Mouse (Mus musculus) hindbrain, embryonic 16.5 days (tissue): ENCODE measurements at regions not wholly inside any gene's neighbourhood (a gene's known extent, or its start where the extent isn't known, plus 50 kb on each side); places are given as distances from the start of the nearest gene placed in this dataset.

Experiments
- ATAC-seq: fragments of 200-750 bp; cut with Nextera tagmentation; 2 replicates; pipeline ENCODE4 v1.8.0; 2017; ENCODE audit warnings: moderate TSS enrichment, moderate library complexity
- H3K27ac ChIP-seq: fragments of 300-500 bp; sonication (generic); 2 replicates; pipeline ENCODE4 v1.5.1; 2014; ENCODE audit warnings: low read depth, mild to moderate bottlenecking, control low read depth, low read length, moderate library complexity
- H3K27me3 ChIP-seq: fragments of 300-500 bp; sonication (generic); replicated peaks from 2 replicates; pipeline ENCODE4 v1.6.1; 2014; ENCODE audit warnings: low read length; ENCODE audit not compliant: control insufficient read depth, insufficient read depth
- H3K36me3 ChIP-seq: fragments of 300-500 bp; sonication (generic); 2 replicates; pipeline ENCODE4 v1.6.1; 2014; ENCODE audit warnings: mild to moderate bottlenecking, low read length, moderate library complexity, mixed read lengths; ENCODE audit not compliant: control insufficient read depth, insufficient read depth
- H3K4me1 ChIP-seq: fragments of 300-500 bp; sonication (generic); 2 replicates; pipeline ENCODE4 v1.6.1; 2014; ENCODE audit warnings: low read depth, low read length; ENCODE audit not compliant: control insufficient read depth, insufficient read depth
- H3K4me2 ChIP-seq: fragments of 300-500 bp; sonication (generic); 2 replicates; pipeline ENCODE4 v1.6.1; 2014; ENCODE audit warnings: mild to moderate bottlenecking, low read length, control low read depth, moderate library complexity
- H3K4me3 ChIP-seq: fragments of 300-500 bp; sonication (generic); 2 replicates; pipeline ENCODE4 v1.5.1; 2014; ENCODE audit warnings: mild to moderate bottlenecking, low read length, control low read depth, moderate library complexity
- H3K9ac ChIP-seq: fragments of 300-500 bp; sonication (generic); 2 replicates; pipeline ENCODE4 v1.6.1; 2014; ENCODE audit warnings: low read depth, mild to moderate bottlenecking, control low read depth, low read length, moderate library complexity
- H3K9me3 ChIP-seq: fragments of 300-500 bp; sonication (generic); 2 replicates; pipeline ENCODE4 v1.6.1; 2014; ENCODE audit warnings: mild to moderate bottlenecking, low read length, moderate library complexity; ENCODE audit not compliant: control insufficient read depth
- WGBS: fragments of 180-500 bp; shearing (Covaris S2); extraction: QIAGEN DNeasy Blood & Tissue Kit; methylation state at CpG from one replicate; pipeline ENCODE4 v1.1.7; 2014; 5-methylcytosine and 5-hydroxymethylcytosine counted together

DNA sequence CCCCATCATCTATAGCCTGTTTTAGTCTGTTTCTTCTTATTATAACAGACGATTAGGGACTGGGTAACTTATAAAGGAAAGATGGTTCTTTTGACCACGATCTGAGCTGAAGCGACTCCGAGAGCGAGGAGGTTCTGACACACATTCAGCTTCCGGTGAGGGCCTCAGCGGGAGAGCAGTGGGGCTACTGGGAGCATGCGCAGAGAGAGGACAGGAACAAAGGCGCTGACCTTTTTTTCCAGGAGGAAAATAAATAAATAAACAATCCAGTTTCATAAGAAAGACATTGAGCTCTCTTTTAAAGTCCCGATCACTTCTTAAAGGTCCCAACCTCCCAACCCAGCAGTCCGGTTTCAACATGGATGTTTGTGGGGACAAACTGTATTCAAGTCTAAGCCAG is 230.6 kb downstream of the Dact1 start:
- no peaks in the 10 kb centered on the region for H3K9me3 ChIP-seq

GRCm38 (mm10) chr12:71541961-71542360 is 232.3 kb downstream of the Dact1 start:
- H3K27me3 ChIP-seq: no peaks in the 10 kb centered on the region
- no peak overlapping the region for H3K27ac ChIP-seq
- no peaks in the 10 kb centered on the region for H3K9me3 ChIP-seq
- no peak overlapping the region for H3K4me2 ChIP-seq
- H3K4me3 ChIP-seq: no peak overlapping the region
- H3K4me1 ChIP-seq: peaks cover 4% of the 10 kb centered on the region
- WGBS: 79% methylated on average over 2 of the region's 2 CpGs
- ATAC-seq: no peak
- H3K36me3 ChIP-seq: no peaks in the 10 kb centered on the region
- no peak overlapping the region for H3K9ac ChIP-seq

More for the DNA sequence above, 230.6 kb downstream of the Dact1 start:
- H3K4me2 ChIP-seq: no peak overlapping the region
- H3K9ac ChIP-seq: no peak overlapping the region
- 80% methylated on average over 11 of the region's 11 CpGs for WGBS
- no peak for ATAC-seq
- peaks cover 4% of the 10 kb centered on the region for H3K4me1 ChIP-seq
- H3K4me3 ChIP-seq: no peak overlapping the region
- H3K27ac ChIP-seq: no peak overlapping the region
- H3K27me3 ChIP-seq: no peaks in the 10 kb centered on the region
- H3K36me3 ChIP-seq: no peaks in the 10 kb centered on the region

GRCm38 (mm10) chr12:71543571-71544119 is 234.0 kb downstream of the Dact1 start:
- H3K4me3 ChIP-seq: no peak overlapping the region
- 63% methylated on average over 7 of the region's 7 CpGs for WGBS
- no peak overlapping the region for H3K4me2 ChIP-seq
- no peak overlapping the region for H3K9ac ChIP-seq
- peaks cover 4% of the 10 kb centered on the region for H3K4me1 ChIP-seq
- H3K27ac ChIP-seq: no peak overlapping the region
- no peaks in the 10 kb centered on the region for H3K27me3 ChIP-seq
- ATAC-seq: no peak
- H3K36me3 ChIP-seq: no peaks in the 10 kb centered on the region
- H3K9me3 ChIP-seq: no peaks in the 10 kb centered on the region

GRCm38 (mm10) chr12:71544401-71545159 is 234.9 kb downstream of the Dact1 start:
- no peaks in the 10 kb centered on the region for H3K9me3 ChIP-seq
- H3K36me3 ChIP-seq: no peaks in the 10 kb centered on the region
- no peak overlapping the region for H3K27ac ChIP-seq
- H3K4me1 ChIP-seq: peaks cover 4% of the 10 kb centered on the region
- no peak overlapping the region for H3K4me3 ChIP-seq
- H3K27me3 ChIP-seq: no peaks in the 10 kb centered on the region
- no peak overlapping the region for H3K4me2 ChIP-seq
- ATAC-seq: no peak
- H3K9ac ChIP-seq: no peak overlapping the region
- WGBS: 69% methylated on average over 8 of the region's 8 CpGs

DNA sequence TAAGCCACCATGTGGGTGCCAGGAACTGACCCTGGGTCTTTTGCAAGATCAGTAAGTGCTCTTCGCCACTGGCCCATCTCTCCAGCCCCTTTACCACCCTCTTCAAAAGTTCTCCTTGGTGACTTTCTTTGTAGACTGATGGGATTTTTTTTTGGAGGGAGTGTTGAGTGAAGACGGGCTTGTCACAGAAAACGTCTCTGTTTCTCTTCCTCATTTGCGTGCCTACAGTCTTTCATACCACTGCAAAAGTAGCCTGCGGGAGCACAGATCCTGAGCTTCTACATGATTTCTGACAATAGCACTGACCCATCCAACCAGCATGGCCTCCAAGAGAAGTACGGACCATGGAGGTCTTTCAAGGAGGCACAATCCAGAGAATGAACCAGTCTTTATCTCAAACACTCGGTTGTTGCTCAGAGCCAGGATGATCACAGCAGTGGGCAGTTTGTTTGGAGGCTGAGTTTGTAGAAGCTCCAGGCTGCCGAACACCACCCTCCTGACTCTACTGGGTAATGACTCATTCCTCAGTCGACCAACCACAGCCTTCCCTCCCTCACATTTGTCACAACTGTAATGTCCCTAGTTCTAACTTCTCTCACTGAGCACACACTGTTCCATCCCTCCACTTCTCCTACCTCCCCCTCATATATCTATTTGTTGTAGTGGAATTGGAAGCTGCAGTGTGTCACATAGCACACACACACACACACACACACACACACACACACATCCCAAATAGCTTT is 237.0 kb downstream of the Dact1 start:
- WGBS: 90% methylated on average over 9 of the region's 9 CpGs
- H3K9me3 ChIP-seq: no peaks in the 10 kb centered on the region
- H3K4me1 ChIP-seq: peaks cover 4% of the 10 kb centered on the region
- H3K36me3 ChIP-seq: no peaks in the 10 kb centered on the region
- no peak for ATAC-seq
- no peak overlapping the region for H3K9ac ChIP-seq
- H3K4me2 ChIP-seq: no peak overlapping the region
- H3K4me3 ChIP-seq: no peak overlapping the region
- H3K27me3 ChIP-seq: no peaks in the 10 kb centered on the region
- no peak overlapping the region for H3K27ac ChIP-seq

- Histone ChIP-seq H3K9ac (no peak overlapping the region), H3K27ac (no peak overlapping the region), H3K4me2 (no peak overlapping the region), H3K9me3 (no peaks in the 10 kb centered on the region), H3K4me1 (no peaks in the 10 kb centered on the region; the same call in 1 of the 2 replicates), H3K36me3 (no peaks in the 10 kb centered on the region), H3K4me3 (no peak overlapping the region), H3K27me3 (no peaks in the 10 kb centered on the region)
- ATAC-seq: no peak
- WGBS: 42% methylated on average over 6 of the region's 6 CpGs
These were observed 239.7 kb downstream of the Dact1 start for GRCm38 (mm10) chr12:71549336-71549735.

GRCm38 (mm10) chr12:71554212-71554611 is 244.5 kb downstream of the Dact1 start:
- Histone ChIP-seq H3K4me2 (no peak overlapping the region), H3K4me1 (no peaks in the 10 kb centered on the region; the same call in 1 of the 2 replicates), H3K27me3 (no peaks in the 10 kb centered on the region), H3K9me3 (no peaks in the 10 kb centered on the region), H3K36me3 (no peaks in the 10 kb centered on the region), H3K4me3 (no peak overlapping the region), H3K27ac (no peak overlapping the region), H3K9ac (no peak overlapping the region)
- no peak for ATAC-seq
- 63% methylated on average over 2 of the region's 2 CpGs for WGBS

DNA sequence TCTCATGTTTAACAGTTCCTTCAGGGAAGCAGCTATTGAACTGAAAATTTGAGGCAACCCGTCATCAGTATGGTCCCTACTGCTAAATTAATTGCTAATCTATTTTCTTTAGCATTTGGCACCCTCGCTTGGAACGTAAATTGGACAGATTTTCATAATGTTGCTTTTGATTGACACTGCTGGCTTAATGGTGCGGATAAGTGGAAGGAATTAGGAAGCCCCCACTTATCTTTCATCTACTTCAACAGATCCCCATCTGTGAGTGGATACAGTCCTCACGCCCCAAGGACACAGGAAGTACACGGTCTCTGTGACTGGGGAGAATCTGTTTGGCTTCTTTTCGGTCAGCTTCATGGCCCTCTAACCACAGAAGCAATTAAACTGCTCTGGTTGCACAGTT is 251.6 kb downstream of the Dact1 start:
- ATAC-seq: no peak
- no peaks in the 10 kb centered on the region for H3K36me3 ChIP-seq
- no peaks in the 10 kb centered on the region for H3K27me3 ChIP-seq
- no peak overlapping the region for H3K9ac ChIP-seq
- no peaks in the 10 kb centered on the region for H3K9me3 ChIP-seq
- H3K4me2 ChIP-seq: no peak overlapping the region
- WGBS: 42% methylated on average over 7 of the region's 7 CpGs
- no peak overlapping the region for H3K4me3 ChIP-seq
- peaks cover 3% of the 10 kb centered on the region; the same call in 1 of the 2 replicates for H3K4me1 ChIP-seq
- H3K27ac ChIP-seq: no peak overlapping the region

- H3K9ac ChIP-seq: no peak overlapping the region
- 90% methylated on average over 8 of the region's 8 CpGs for WGBS
- no peak overlapping the region for H3K4me2 ChIP-seq
- no peak overlapping the region for H3K4me3 ChIP-seq
- H3K36me3 ChIP-seq: no peaks in the 10 kb centered on the region
- peaks cover 3% of the 10 kb centered on the region; the same call in 1 of the 2 replicates for H3K4me1 ChIP-seq
- H3K9me3 ChIP-seq: no peaks in the 10 kb centered on the region
- no peaks in the 10 kb centered on the region for H3K27me3 ChIP-seq
- H3K27ac ChIP-seq: 0 out of 2 replicates have a peak overlapping the region, but pooled peaks have one; percentile 13
- ATAC-seq: peak; percentile 44; the same call in 1 of the 2 replicates
These were observed 252.4 kb downstream of the Dact1 start for GRCm38 (mm10) chr12:71561918-71562572.
